Mouse (Mus musculus) small intestine, adult 2 months (tissue): ENCODE results near the gene Rbm20.

Source experiments
- CTCF ChIP-seq: fragments of 200-500 bp; IDR thresholded peaks from 2 replicates; pipeline ENCODE4 v1.5.1; 2012; ENCODE audit warnings: low read depth, mild to moderate bottlenecking, control low read depth, inconsistent platforms, low read length, moderate library complexity, mixed read lengths; ENCODE audit not compliant: insufficient replicate concordance, insufficient read length; ENCODE audit errors: extremely low read depth
- POLR2A ChIP-seq: fragments of 200-500 bp; IDR thresholded peaks from 2 replicates; pipeline ENCODE4 v1.6.1; 2012; ENCODE audit warnings: low read depth, mild to moderate bottlenecking, control low read depth, inconsistent platforms, low read length, moderate library complexity

GRCm38 (mm10) chr19:53885450-53885849, 208.3 kb downstream of the Rbm20 start:
- no peak for TF ChIP-seq CTCF
- no peak for TF ChIP-seq POLR2A
